In genomic region chr12:117251663-117252425, GRCm38 (mm10) we compare ENCODE assay signal across 7 mouse cellular contexts.
DNase-seq lines count a peak whose midpoint lies in the region; ATAC-seq lines count a peak whose summit lies in the region.

No protein-coding gene starts in this region.

- WGBS in hindbrain, embryonic 12.5 days: 21% methylated on average over 11 of the region's 11 CpGs

- no peaks in the 10 kb centered on the region for H3K27me3 ChIP-seq in hindbrain, embryonic 12.5 days

- peak; percentile 35 for DNase-seq in c-Kit-positive CD71-negative TER-119-negative erythroid progenitor cells, embryonic 14.5 days (ENCODE audit: low read depth)
- DNase-seq in c-Kit-positive CD71-positive TER-119-positive erythroid progenitor cells, embryonic 14.5 days (ENCODE audit: low spot score): peak; percentile 68
- no peak for DNase-seq in testis, postnatal 10 days (ENCODE audit: low spot score)
- DNase-seq in adrenal gland, postnatal 4 days (ENCODE audit: low spot score in 2 of 2): no peak
- no peak for DNase-seq in adrenal gland, adult 8-10 months

- H3K4me3 ChIP-seq in hindbrain, embryonic 12.5 days: no peak overlapping the region

- no peaks in the 10 kb centered on the region for H3K9me3 ChIP-seq in hindbrain, embryonic 12.5 days (replicated peaks)

- peak; percentile 35; the same call in 1 of the 2 replicates for ATAC-seq in hindbrain, embryonic 12.5 days (ENCODE audit: low FRiP score)
- peak; percentile 79 for ATAC-seq in megakaryocyte progenitor cell, adult 5-6 weeks (replicated peaks; ENCODE audit: poor library complexity)

- peaks cover 28% of the 10 kb centered on the region for H3K36me3 ChIP-seq in hindbrain, embryonic 12.5 days

- no peak overlapping the region for H3K9ac ChIP-seq in hindbrain, embryonic 12.5 days

- H3K27ac ChIP-seq in hindbrain, embryonic 12.5 days: peak overlapping the region; percentile 62

- peaks cover 46% of the 10 kb centered on the region for H3K4me1 ChIP-seq in hindbrain, embryonic 12.5 days

- H3K4me2 ChIP-seq in hindbrain, embryonic 12.5 days (replicated peaks): no peak overlapping the region

Comparison
In these comparisons a context has a peak if more than half of its experiments do, and no peak if none do; other contexts are left out.
1. DNase-seq: peak in c-Kit-positive CD71-negative TER-119-negative erythroid progenitor cells, embryonic 14.5 days (single experiment) and c-Kit-positive CD71-positive TER-119-positive erythroid progenitor cells, embryonic 14.5 days (single experiment); none in testis, postnatal 10 days (single experiment), adrenal gland, postnatal 4 days (0 of 2) and adrenal gland, adult 8-10 months (single experiment).